Mouse (Mus musculus) kidney, postnatal 36 days (tissue): ENCODE data around the gene 1700016H13Rik.

Source experiments
- DNase-seq, 2 experiments: peaks; one replicate each; pipeline ENCODE4 v3.0.0; 2021 to 2022; ENCODE audit warnings: mixed read lengths in 2 of 2

1700016H13Rik gene

GRCm38 (mm10) chr5:103655346-103656118 lies at the start of gene 1700016H13Rik:
Gene 1700016H13Rik, minus strand, starts transcription at chr5:103656010.
- DNase-seq = peak; percentile 64 to 85

DNA sequence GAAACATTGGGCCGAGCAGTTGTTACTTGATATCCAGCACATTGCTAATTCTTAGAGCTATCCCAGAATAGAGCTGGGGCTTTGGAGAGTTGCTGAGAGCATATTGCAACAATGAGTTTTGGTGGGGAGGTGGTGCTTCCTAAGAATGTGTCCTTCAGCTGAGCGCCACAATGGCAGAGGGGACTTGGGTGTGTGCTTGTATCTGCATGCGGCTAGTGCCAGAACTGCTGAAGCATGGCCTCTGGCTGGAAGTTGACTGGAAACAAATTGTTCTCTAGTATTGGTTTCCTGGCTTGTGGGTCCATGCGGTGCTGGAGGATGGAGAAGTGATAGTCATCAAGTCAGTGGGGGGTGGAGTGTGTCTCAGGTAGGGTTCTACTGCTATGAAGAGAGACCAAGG lies 49.5 kb upstream of the 1700016H13Rik start:
- no peak for DNase-seq

DNA sequence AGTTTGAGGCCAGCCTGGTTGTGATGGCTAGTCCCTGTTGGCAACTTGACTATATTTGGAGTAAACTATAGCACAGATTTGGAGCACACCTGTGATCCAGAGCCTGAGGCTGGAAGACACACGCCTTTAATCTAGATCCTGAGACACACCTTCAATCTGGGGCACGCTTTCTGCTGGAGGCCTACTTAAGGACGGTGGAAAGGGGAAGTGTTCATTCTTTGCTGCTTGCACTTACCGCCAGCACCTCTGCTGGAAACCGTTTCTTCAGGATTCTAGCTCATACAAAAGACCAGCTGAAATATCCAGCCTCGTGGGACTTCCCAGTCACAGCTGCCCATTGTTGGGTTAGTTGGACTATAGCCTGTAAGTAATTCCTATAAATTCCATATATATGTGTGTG lies 46.7 kb upstream of the 1700016H13Rik start:
- no peak for DNase-seq

DNA sequence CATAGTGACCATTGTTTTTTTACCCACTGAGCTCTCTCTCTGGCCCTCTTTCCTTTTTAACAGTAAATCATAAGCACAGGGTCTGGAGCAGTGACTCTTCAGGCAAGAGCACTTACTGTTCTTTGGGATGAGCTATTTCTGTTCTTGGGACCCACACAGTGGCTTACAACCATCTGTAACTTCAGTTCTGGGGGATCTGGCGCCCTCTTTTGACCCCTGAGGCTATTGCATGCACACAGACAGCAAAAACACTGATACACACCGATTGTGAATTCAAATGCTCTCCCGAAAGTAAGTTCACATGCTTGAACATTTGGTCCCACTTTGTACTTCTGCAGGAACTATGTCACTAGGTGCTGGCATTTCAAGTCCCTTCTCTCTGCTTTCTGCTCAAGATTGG lies 45.7 kb upstream of the 1700016H13Rik start:
- DNase-seq = peak in 1 of 2 experiments; percentile 27

GRCm38 (mm10) chr5:103700661-103701060 lies 44.9 kb upstream of the 1700016H13Rik start:
- DNase-seq = no peak

- no peak for DNase-seq
Measured at GRCm38 (mm10) chr5:103699537-103699936, 43.7 kb upstream of the 1700016H13Rik start.

- DNase-seq = no peak
Measured at GRCm38 (mm10) chr5:103698577-103698976, 42.8 kb upstream of the 1700016H13Rik start.

GRCm38 (mm10) chr5:103697875-103698491 lies 42.2 kb upstream of the 1700016H13Rik start:
- DNase-seq = no peak

GRCm38 (mm10) chr5:103694094-103694493 lies 38.3 kb upstream of the 1700016H13Rik start:
- no peak for DNase-seq

GRCm38 (mm10) chr5:103693041-103693641 lies 37.3 kb upstream of the 1700016H13Rik start:
- DNase-seq = peak; percentile 58 to 61

GRCm38 (mm10) chr5:103692531-103693040 lies 36.8 kb upstream of the 1700016H13Rik start:
- peak; percentile 42 to 60 for DNase-seq

- peak; percentile 93 to 97 for DNase-seq
Measured at GRCm38 (mm10) chr5:103691624-103692530, 36.1 kb upstream of the 1700016H13Rik start, which contains the start of gene Aff1. Gene Aff1, plus strand, starts transcription at chr5:103692374.

DNA sequence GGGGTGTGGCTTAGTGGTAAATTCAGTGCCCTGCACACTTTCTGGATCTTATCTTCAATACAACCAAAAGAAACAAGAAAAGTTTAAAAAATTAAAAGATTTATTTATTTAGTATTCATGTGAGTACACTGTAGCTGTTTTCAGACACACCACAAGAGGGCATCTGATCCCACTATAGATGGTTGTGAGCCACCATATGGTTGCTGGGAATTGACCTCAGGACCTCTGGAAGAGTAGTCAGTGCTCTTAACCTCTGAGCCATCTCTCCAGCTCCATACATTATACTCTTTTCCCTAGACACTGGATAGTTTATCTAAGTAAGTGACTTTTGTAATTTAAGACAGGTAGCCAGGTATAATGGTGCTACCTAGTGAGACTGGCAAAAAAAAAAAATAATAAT lies 35.4 kb upstream of the 1700016H13Rik start:
- DNase-seq = no peak

- no peak for DNase-seq
Measured at GRCm38 (mm10) chr5:103690190-103690589, 34.4 kb upstream of the 1700016H13Rik start.

- no peak for DNase-seq
Measured at GRCm38 (mm10) chr5:103689645-103690044, 33.8 kb upstream of the 1700016H13Rik start.

- no peak for DNase-seq
Measured at GRCm38 (mm10) chr5:103681824-103682223, 26.0 kb upstream of the 1700016H13Rik start.

DNA sequence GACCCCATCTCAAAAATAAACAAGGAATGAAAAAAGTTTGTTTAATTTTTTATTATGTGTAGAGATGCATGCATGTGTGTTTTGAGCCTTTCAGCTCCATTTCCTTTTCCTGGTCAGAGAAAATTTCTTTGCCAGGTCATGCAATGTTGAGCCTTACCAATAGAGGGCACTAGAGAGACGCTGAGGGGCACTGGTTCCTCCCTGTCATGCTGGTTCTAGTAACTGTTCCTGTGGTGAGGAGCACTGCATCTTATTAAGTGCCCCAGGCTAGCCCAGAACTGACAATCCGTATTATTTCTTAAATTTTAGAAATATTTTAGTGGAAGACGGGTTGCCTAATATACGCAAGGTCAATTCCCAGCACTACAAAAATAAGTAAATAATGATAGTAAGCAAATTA lies 24.6 kb upstream of the 1700016H13Rik start:
- peak; percentile 71 to 85 for DNase-seq

DNA sequence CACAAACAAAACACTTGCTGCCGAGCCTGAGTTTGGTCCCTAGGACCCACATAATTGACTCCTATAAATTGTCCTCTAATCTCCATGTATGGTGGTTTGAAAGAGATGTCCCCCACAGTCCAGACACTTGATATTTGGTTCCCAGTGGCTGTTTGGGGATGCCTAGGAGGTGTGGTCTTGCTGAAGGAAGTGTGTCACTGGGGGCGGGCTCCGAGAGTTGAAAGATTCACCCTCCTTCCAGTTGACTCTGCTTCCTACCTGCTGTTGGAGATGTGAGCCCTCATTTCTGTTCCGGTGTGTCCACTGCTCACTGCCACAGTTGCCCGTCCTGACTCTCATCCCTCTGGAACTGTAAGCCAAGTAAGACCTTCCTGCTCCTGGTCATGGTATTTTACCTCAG lies 23.2 kb upstream of the 1700016H13Rik start:
- DNase-seq = no peak

GRCm38 (mm10) chr5:103677894-103678293 lies 22.1 kb upstream of the 1700016H13Rik start:
- no peak for DNase-seq

GRCm38 (mm10) chr5:103676289-103676881 lies 20.6 kb upstream of the 1700016H13Rik start:
- DNase-seq = no peak

DNA sequence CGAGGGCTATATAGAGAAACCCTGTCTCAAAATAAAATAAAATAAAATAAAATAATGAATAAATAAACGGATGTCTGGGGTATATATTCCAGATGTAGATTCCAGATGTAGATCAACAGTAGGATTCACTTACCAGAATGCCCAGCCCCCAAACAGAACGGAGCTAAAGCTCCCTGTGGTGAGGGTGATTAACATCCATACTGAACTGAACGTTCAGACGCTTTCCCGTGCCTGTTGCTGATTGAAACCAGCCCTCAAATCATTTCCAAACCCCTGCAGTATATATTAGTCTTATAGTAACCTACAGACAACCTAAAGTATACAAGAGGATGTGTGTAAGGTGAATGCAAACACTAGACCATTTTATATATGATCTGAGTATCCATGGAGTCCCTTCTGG lies 18.7 kb upstream of the 1700016H13Rik start:
- no peak for DNase-seq

- no peak for DNase-seq
Measured at GRCm38 (mm10) chr5:103673611-103674010, 17.8 kb upstream of the 1700016H13Rik start.
